Mouse (Mus musculus): Measurements from ENCODE around the gene Qprt. TPM values are rescaled to one million over a fixed set of nuclear protein-coding genes. Genes with fewer than 3 reads are reported as not detected.

Gene Qprt
- polyA plus RNA-seq, 3 experiments from 2014 or later, result 7.8 to 15.5 (median 15.0) TPM

Other genes starting within 250 kb of the Qprt start
- gene Taok2, start 237.5 kb downstream of the Qprt start, polyA plus RNA-seq (2017; shearing (Covaris generic)), result 10 to 100 TPM; 16.8 to 20.3 (median 19.6) TPM
- 10 to 100 TPM; 36.8 to 69.8 (median 47.7) TPM for gene Tmem219, start 199.3 kb downstream of the Qprt start, polyA plus RNA-seq (2017; shearing (Covaris generic))
- 1 to 10 TPM; 6.1 to 7.9 (median 6.3) TPM for gene Kctd13, start 193.3 kb downstream of the Qprt start, polyA plus RNA-seq (2017; shearing (Covaris generic))
- gene Asphd1, start 172.6 kb downstream of the Qprt start, polyA plus RNA-seq (2017; shearing (Covaris generic)), result under 1 TPM in 1 of 3 experiments, not detected in 2; 0.34 TPM
- gene Sez6l2, start 171.7 kb downstream of the Qprt start, polyA plus RNA-seq (2017; shearing (Covaris generic)), result under 1 TPM; 0.69 to 0.87 (median 0.77) TPM
- gene Cdipt, start 146.3 kb downstream of the Qprt start, polyA plus RNA-seq (2017; shearing (Covaris generic)), result 100 to 1,000 TPM; 104 to 127 (median 115) TPM
- gene Cdiptos, start 146.1 kb downstream of the Qprt start, polyA plus RNA-seq (2017; shearing (Covaris generic)), result 1 to 10 TPM in 2 of 3 experiments, under 1 TPM in 1; 0.91 to 1.8 (median 1.3) TPM
- gene Mvp, start 107.6 kb downstream of the Qprt start, polyA plus RNA-seq (2017; shearing (Covaris generic)), result 10 to 100 TPM; 15.2 to 19.7 (median 16.2) TPM
- gene Pagr1b, start 105.7 kb downstream of the Qprt start, polyA plus RNA-seq (2017; shearing (Covaris generic)), result not detected
- 10 to 100 TPM; 34.7 to 44.5 (median 42.6) TPM for gene Pagr1a, start 104.9 kb downstream of the Qprt start, polyA plus RNA-seq (2017; shearing (Covaris generic))
- gene Gm42742, start 101.1 kb downstream of the Qprt start, polyA plus RNA-seq (2017; shearing (Covaris generic)), result 10 to 100 TPM; 42.5 to 62.2 (median 46.4) TPM
- 1 to 10 TPM in 1 of 3 experiments, under 1 TPM in 1, not detected in 1; 0.97 to 1.1 TPM for gene Prrt2, start 101.0 kb downstream of the Qprt start, polyA plus RNA-seq (2017; shearing (Covaris generic))
- gene Maz, start 95.2 kb downstream of the Qprt start, polyA plus RNA-seq (2017; shearing (Covaris generic)), result 10 to 100 TPM; 18.6 to 22.4 (median 21.4) TPM
- 10 to 100 TPM; 11.7 to 94.2 (median 13.8) TPM for gene Kif22, start 79.8 kb downstream of the Qprt start, polyA plus RNA-seq (2017; shearing (Covaris generic))
- gene Zg16, start 34.9 kb downstream of the Qprt start, polyA plus RNA-seq (2017; shearing (Covaris generic)), result 1 to 10 TPM in 1 of 3 experiments, not detected in 2; 1.6 TPM
- 100 to 1,000 TPM; 248 to 287 (median 263) TPM for gene AI467606, start 30.9 kb downstream of the Qprt start, polyA plus RNA-seq (2017; shearing (Covaris generic))
- gene Spn, start 15.6 kb upstream of the Qprt start, polyA plus RNA-seq (2017; shearing (Covaris generic)), result 100 to 1,000 TPM; 105 to 226 (median 130) TPM
- gene Cd2bp2, start 73.8 kb upstream of the Qprt start, polyA plus RNA-seq (2017; shearing (Covaris generic)), result 10 to 100 TPM; 43.2 to 56.9 (median 48.7) TPM
- 10 to 100 TPM; 13.2 to 16.6 (median 13.6) TPM for gene Tbc1d10b, start 86.2 kb upstream of the Qprt start, polyA plus RNA-seq (2017; shearing (Covaris generic))
- gene Mylpf, start 86.7 kb upstream of the Qprt start, polyA plus RNA-seq (2017; shearing (Covaris generic)), result 10 to 100 TPM; 23.0 to 25.8 (median 23.4) TPM
- gene Zfp553, start 110.8 kb upstream of the Qprt start, polyA plus RNA-seq (2017; shearing (Covaris generic)), result 1 to 10 TPM; 3.3 to 6.8 (median 4.6) TPM
- 100 to 1,000 TPM; 783 to 927 (median 807) TPM for gene Sept1, start 110.9 kb upstream of the Qprt start, polyA plus RNA-seq (2017; shearing (Covaris generic))
- 1 to 10 TPM in 1 of 3 experiments, under 1 TPM in 1, not detected in 1; 0.46 to 1.5 TPM for gene Zfp771, start 122.0 kb upstream of the Qprt start, polyA plus RNA-seq (2017; shearing (Covaris generic))
- gene Dctpp1, start 138.5 kb upstream of the Qprt start, polyA plus RNA-seq (2017; shearing (Covaris generic)), result 10 to 100 TPM; 37.2 to 88.3 (median 51.2) TPM
- 10 to 100 TPM; 19.4 to 45.4 (median 28.6) TPM for gene Sephs2, start 151.8 kb upstream of the Qprt start, polyA plus RNA-seq (2017; shearing (Covaris generic))
- gene Itgal, start 174.0 kb upstream of the Qprt start, polyA plus RNA-seq (2017; shearing (Covaris generic)), result 100 to 1,000 TPM; 201 to 247 (median 214) TPM
- under 1 TPM in 1 of 3 experiments, not detected in 2; 0.28 TPM for gene Zfp768, start 223.4 kb upstream of the Qprt start, polyA plus RNA-seq (2017; shearing (Covaris generic))

Data from inflammation-experienced regulatory T-cells, adult 6 months (primary cell).